Mouse (Mus musculus) liver, adult 2 months (tissue): Measurements from ENCODE around the gene Glmn. TPM values are rescaled to one million over a fixed set of nuclear protein-coding genes. Genes with fewer than 3 reads are reported as not detected.

Experiments used
- DNase-seq: peaks from one replicate; pipeline ENCODE4 v3.0.0-alpha.2; 2011; ENCODE audit warnings: low read depth, low spot score; ENCODE audit errors: extremely low read depth
- H3K27ac ChIP-seq: fragments of 200-500 bp; replicated peaks from 2 replicates; pipeline ENCODE4 v1.5.1; 2012; ENCODE audit warnings: low read depth, mild to moderate bottlenecking, control low read depth, inconsistent platforms, low read length; ENCODE audit not compliant: insufficient read depth
- H3K27me3 ChIP-seq: fragments of 200-500 bp; 2 replicates; pipeline ENCODE4 v1.6.1; 2012; ENCODE audit warnings: mild to moderate bottlenecking, moderate library complexity, low read length, inconsistent platforms; ENCODE audit not compliant: control insufficient read depth, insufficient read depth
- H3K36me3 ChIP-seq: fragments of 200-500 bp; 2 replicates; pipeline ENCODE4 v1.6.1; 2012; ENCODE audit warnings: low read length, inconsistent platforms; ENCODE audit not compliant: control insufficient read depth, insufficient read depth
- H3K4me1 ChIP-seq: fragments of 200-500 bp; 2 replicates; pipeline ENCODE4 v1.6.1; 2011; ENCODE audit warnings: low read length; ENCODE audit not compliant: control insufficient read depth, insufficient read depth
- H3K4me3 ChIP-seq: fragments of 200-500 bp; 2 replicates; pipeline ENCODE4 v1.5.1; 2011; ENCODE audit warnings: low read depth, mild to moderate bottlenecking, control low read depth, low read length, moderate library complexity; ENCODE audit not compliant: insufficient read depth
- H3K79me2 ChIP-seq: fragments of 200-500 bp; 2 replicates; pipeline ENCODE4 v1.6.1; 2012; ENCODE audit warnings: inconsistent platforms, mild to moderate bottlenecking, low read length, moderate library complexity; ENCODE audit not compliant: control insufficient read depth, insufficient read depth
- H3K9ac ChIP-seq: fragments of 200-500 bp; 2 replicates; pipeline ENCODE4 v1.6.1; 2012; ENCODE audit warnings: low read depth, mild to moderate bottlenecking, control low read depth, inconsistent platforms, low read length
- CTCF ChIP-seq: fragments of 200-500 bp; IDR thresholded peaks from 2 replicates; pipeline ENCODE4 v1.5.1; 2011; ENCODE audit warnings: low read depth, low read length, control low read depth
- POLR2A ChIP-seq: fragments of 200-500 bp; IDR thresholded peaks from 2 replicates; pipeline ENCODE4 v1.6.1; 2011; ENCODE audit warnings: low read length, control low read depth; ENCODE audit not compliant: insufficient read depth; ENCODE audit errors: extremely low read depth
- WGBS: fragments of 180-500 bp; shearing (Covaris S2); methylation state at CpG from one replicate; pipeline ENCODE4 v1.1.7; 2018; 5-methylcytosine and 5-hydroxymethylcytosine counted together
- polyA plus RNA-seq: library from polyadenylated mRNA; depleted of rRNA; stranded (reverse); fragments of >200 nt; gene quantifications from 2 replicates; pipeline ENCODE4 v1.2.3, GENCODE M21; 2012
- total RNA-seq: library from RNA; depleted of rRNA; stranded (reverse); fragments of >200 nt; gene quantifications from 2 replicates; pipeline ENCODE4 v1.2.3, GENCODE M21; 2014

Gene Glmn
- total and polyA plus RNA-seq, 2 experiments: 0.45 to 4.0 TPM

GRCm38 (mm10) chr5:107516087-107516486 lies 81.6 kb downstream of the Glmn start:
- 98% methylated on average over 1 of the region's 1 CpGs for WGBS
- Histone ChIP-seq H3K9ac (no peak overlapping the region), H3K27me3 (no peaks in the 10 kb centered on the region), H3K4me1 (no peaks in the 10 kb centered on the region), H3K4me3 (no peak overlapping the region), H3K27ac (no peak overlapping the region), H3K36me3 (no peaks in the 10 kb centered on the region), H3K79me2 (no peaks in the 10 kb centered on the region)
- TF ChIP-seq CTCF (no peak), POLR2A (no peak)
- DNase-seq: no peak

GRCm38 (mm10) chr5:107515453-107515852 lies 82.2 kb downstream of the Glmn start:
- no peaks in the 10 kb centered on the region for H3K4me1 ChIP-seq
- no peak for DNase-seq
- H3K4me3 ChIP-seq: no peak overlapping the region
- H3K27me3 ChIP-seq: no peaks in the 10 kb centered on the region
- no peaks in the 10 kb centered on the region for H3K79me2 ChIP-seq
- no peaks in the 10 kb centered on the region for H3K36me3 ChIP-seq
- WGBS: 94% methylated on average over 3 of the region's 3 CpGs
- H3K27ac ChIP-seq: no peak overlapping the region
- no peak for TF ChIP-seq CTCF
- no peak for TF ChIP-seq POLR2A
- H3K9ac ChIP-seq: no peak overlapping the region

GRCm38 (mm10) chr5:107513583-107513982 lies 84.1 kb downstream of the Glmn start:
- Histone ChIP-seq H3K4me1 (no peaks in the 10 kb centered on the region), H3K79me2 (no peaks in the 10 kb centered on the region), H3K9ac (no peak overlapping the region), H3K27ac (no peak overlapping the region), H3K4me3 (no peak overlapping the region), H3K27me3 (no peaks in the 10 kb centered on the region), H3K36me3 (0 out of 2 replicates have a peak, but pooled peaks cover 1% of the 10 kb centered on the region)
- peak; percentile 7 for DNase-seq
- WGBS: 55% methylated on average over 7 of the region's 7 CpGs
- TF ChIP-seq POLR2A (no peak), CTCF (peak; percentile 78)

- no peak overlapping the region for H3K4me3 ChIP-seq
- TF ChIP-seq CTCF: no peak
- no peak for TF ChIP-seq POLR2A
- H3K79me2 ChIP-seq: no peaks in the 10 kb centered on the region
- DNase-seq: no peak
- WGBS: 72% methylated on average over 2 of the region's 2 CpGs
- no peak overlapping the region for H3K27ac ChIP-seq
- 0 out of 2 replicates have a peak, but pooled peaks cover 1% of the 10 kb centered on the region for H3K36me3 ChIP-seq
- H3K27me3 ChIP-seq: no peaks in the 10 kb centered on the region
- no peak overlapping the region for H3K9ac ChIP-seq
- no peaks in the 10 kb centered on the region for H3K4me1 ChIP-seq
These were observed 86.4 kb downstream of the Glmn start for GRCm38 (mm10) chr5:107511326-107511725.

GRCm38 (mm10) chr5:107510503-107510902 lies 87.2 kb downstream of the Glmn start:
- no peaks in the 10 kb centered on the region for H3K27me3 ChIP-seq
- H3K4me3 ChIP-seq: no peak overlapping the region
- no peak overlapping the region for H3K9ac ChIP-seq
- WGBS: 95% methylated on average over 10 of the region's 10 CpGs
- 0 out of 2 replicates have a peak, but pooled peaks cover 1% of the 10 kb centered on the region for H3K36me3 ChIP-seq
- H3K27ac ChIP-seq: no peak overlapping the region
- TF ChIP-seq POLR2A (no peak), CTCF (no peak)
- no peak for DNase-seq
- H3K79me2 ChIP-seq: no peaks in the 10 kb centered on the region
- H3K4me1 ChIP-seq: no peaks in the 10 kb centered on the region

GRCm38 (mm10) chr5:107507321-107507720 lies 90.4 kb downstream of the Glmn start, which contains the start of gene Gm42669:
Gm42669 (plus strand) TSS chr5:107507621.
- peaks cover 9% of the 10 kb centered on the region; the same call in 1 of the 2 replicates for H3K36me3 ChIP-seq
- H3K27ac ChIP-seq: no peak within 1 kb of the TSS
- H3K9ac ChIP-seq: no peak within 1 kb of the TSS
- DNase-seq: no peak
- H3K4me3 ChIP-seq: no peak within 1 kb of the TSS
- TF ChIP-seq CTCF (no peak), POLR2A (no peak)
- WGBS: 82% methylated on average over 4 of the region's 4 CpGs
- H3K79me2 ChIP-seq: no peaks in the 10 kb centered on the region
- no peaks in the 10 kb centered on the region for H3K4me1 ChIP-seq
- H3K27me3 ChIP-seq: no peaks in the 10 kb centered on the region
